Mouse (Mus musculus): ENCODE data around the gene Prrt4. TPM values are rescaled to one million over a fixed set of nuclear protein-coding genes. Genes with fewer than 3 reads are reported as not detected.

The Prrt4 gene
- total RNA-seq (2023), result under 1 TPM; 0.15 TPM

GRCm38 (mm10) chr6:29178888-29179658, at the start of gene Prrt4:
Prrt4 (minus strand) TSS chr6:29179584.

GRCm38 (mm10) chr6:29215881-29216501, 36.6 kb upstream of the Prrt4 start, which contains the start of gene Impdh1:
Impdh1 (minus strand) TSS chr6:29216364.

GRCm38 (mm10) chr6:29164314-29165244, 14.8 kb downstream of the Prrt4 start, which contains the start of gene Rbm28:
Rbm28 (minus strand) TSS chr6:29165006.

Other genes with a start within 250 kb of the Prrt4 start
- gene Lep, start 119.4 kb downstream of the Prrt4 start, total RNA-seq (2023), result not detected
- gene Rbm28, start 14.6 kb downstream of the Prrt4 start, total RNA-seq (2023), result 10 to 100 TPM; 67.8 to 72.2 TPM
- gene Impdh1, start 36.8 kb upstream of the Prrt4 start, total RNA-seq (2023), result 100 to 1,000 TPM; 130 to 147 TPM
- 10 to 100 TPM; 11.1 to 12.2 TPM for gene Hilpda, start 92.9 kb upstream of the Prrt4 start, total RNA-seq (2023)
- 1 to 10 TPM; 1.3 to 1.5 TPM for gene Fam71f2, start 100.0 kb upstream of the Prrt4 start, total RNA-seq (2023)
- not detected for gene Fam71f1, start 139.6 kb upstream of the Prrt4 start, total RNA-seq (2023)
- gene Calu, start 168.5 kb upstream of the Prrt4 start, total RNA-seq (2023), result 10 to 100 TPM; 58.1 to 65.7 TPM
- not detected for gene Opn1sw, start 208.9 kb upstream of the Prrt4 start, total RNA-seq (2023)
- 1 to 10 TPM in 1 of 2 experiments, under 1 TPM in 1; 0.21 to 1.7 TPM for gene Ccdc136, start 216.7 kb upstream of the Prrt4 start, total RNA-seq (2023)

Data from T-cell, adult 66 days (primary cell).